Comparison of ENCODE assay signal across 9 mouse cellular contexts in genomic region chr8:120288122-120288908, GRCm38 (mm10).
A peak's percentile ranks its signal among the peaks of the same experiment; 100 is the strongest.
DNase-seq lines count a peak whose midpoint lies in the region; TF ChIP-seq lines count a peak whose summit lies in the region.
"Had no signal": no experiment of that assay in that cellular context is flagged by ENCODE, and none has a peak within 500 bp of the region (broad histone marks: within the 10 kb centered on the region; RNA-seq: fewer than 3 reads in every experiment).

No protein-coding gene starts in this region.

- TF ChIP-seq CTCF in bone marrow, adult 2 months (IDR thresholded peaks at IDR 0.05; ENCODE audit: control insufficient read depth, insufficient read depth, low read length) = peak; percentile 82
- TF ChIP-seq CTCF in embryonic fibroblast, embryonic 13.5 days (IDR thresholded peaks at IDR 0.05; ENCODE audit: borderline replicate concordance, insufficient read depth, low read length) = peak; percentile 59

- H3K4me1 ChIP-seq in bone marrow, adult 2 months (ENCODE audit: control insufficient read depth, insufficient read depth, low read length) = peaks cover 4% of the 10 kb centered on the region
- H3K4me1 ChIP-seq in embryonic fibroblast, embryonic 13.5 days (ENCODE audit: control insufficient read depth, insufficient read depth, low read length) = peaks cover 4% of the 10 kb centered on the region; the same call in 1 of the 2 replicates

- no peak overlapping the region; the same call in 1 of the 2 replicates for H3K27ac ChIP-seq in bone marrow, adult 2 months (ENCODE audit: control insufficient read depth, insufficient read depth, low read depth, low read length, poor library complexity)
- no peak overlapping the region for H3K27ac ChIP-seq in embryonic fibroblast, embryonic 13.5 days (ENCODE audit: insufficient read depth, low read length)

- no peak overlapping the region for H3K4me3 ChIP-seq in bone marrow, adult 2 months (replicated peaks; ENCODE audit: control insufficient read depth, low read depth, low read length)
- H3K4me3 ChIP-seq in embryonic fibroblast, embryonic 13.5 days (ENCODE audit: insufficient read depth, low read length) = no peak overlapping the region

- intact Hi-C loops in heart, postnatal 10 days (cut with DNase I) = loop anchor here (2.0 to 5.0 kb wide), 2 partner anchors 30 to 309 kb away; no protein-coding TSS in a partner anchor

- H3K36me3 ChIP-seq in splenic B cell, adult 2 months (ENCODE audit: control insufficient read depth, insufficient read depth, low read length, poor library complexity, severe bottlenecking) = no peaks in the 10 kb centered on the region

- no peaks in the 10 kb centered on the region for H3K27me3 ChIP-seq in splenic B cell, adult 2 months (ENCODE audit: control insufficient read depth, insufficient read depth, low read length, poor library complexity, severe bottlenecking)
- H3K27me3 ChIP-seq: Patski had no signal

- WGBS in bone marrow, adult 2 months = 58% methylated on average over 21 of the region's 21 CpGs

- DNase-seq in adrenal gland, adult 18-20 months (ENCODE audit: low spot score in 2 of 2) = peak; percentile 58 to 61
- DNase-seq in adrenal gland, postnatal 4 days (ENCODE audit: low spot score in 2 of 2) = no peak
- peak; percentile 74 to 84 for DNase-seq in heart, postnatal 10 days
- peak; percentile 52 to 70 for DNase-seq in layer of hippocampus, postnatal 14 days (ENCODE audit: low spot score in 2 of 2)
- DNase-seq in lung, postnatal 4 days = peak; percentile 73
- DNase-seq in splenic B cell, adult 2 months (ENCODE audit: low read depth, low spot score) = peak; percentile 60

- TF ChIP-seq POLR2A in bone marrow, adult 2 months (IDR thresholded peaks at IDR 0.05; ENCODE audit: borderline replicate concordance, control insufficient read depth, low read depth, low read length) = no peak
- TF ChIP-seq POLR2A in embryonic fibroblast, embryonic 13.5 days (IDR thresholded peaks at IDR 0.05; ENCODE audit: low read depth, low read length) = no peak

Comparison
In these comparisons a context has a peak if more than half of its experiments do, and no peak if none do; other contexts are left out.
1. DNase-seq: peak in adrenal gland, adult 18-20 months (2 of 2), heart, postnatal 10 days (2 of 2), layer of hippocampus, postnatal 14 days (2 of 2), lung, postnatal 4 days (2 of 2) and splenic B cell, adult 2 months (single experiment); none in adrenal gland, postnatal 4 days (0 of 2).